Mouse (Mus musculus) E14TG2a.4 (cell line): ENCODE results near the gene Dach1.

Experiments
- H3K27me3 ChIP-seq: 2 replicates; pipeline ENCODE4 v1.6.1; 2014; ENCODE audit warnings: low read length, control low read depth; ENCODE audit not compliant: insufficient read depth
- H3K36me3 ChIP-seq: 2 replicates; pipeline ENCODE4 v1.6.1; 2014; ENCODE audit warnings: low read length, control low read depth; ENCODE audit not compliant: insufficient read depth
- H3K4me1 ChIP-seq: replicated peaks from 2 replicates; pipeline ENCODE4 v1.6.1; 2014; ENCODE audit warnings: low read depth, low read length, control low read depth
- H3K4me3 ChIP-seq: replicated peaks from 2 replicates; pipeline ENCODE4 v1.5.1; 2014; ENCODE audit warnings: mild to moderate bottlenecking, low read length
- H3K9me3 ChIP-seq: 2 replicates; pipeline ENCODE4 v1.6.1; 2014; ENCODE audit warnings: low read length, control low read depth
- CTCF ChIP-seq: conservative IDR thresholded peaks from 2 replicates; pipeline ENCODE4 v1.5.1; 2014; ENCODE audit warnings: low read length
- NANOG ChIP-seq: IDR thresholded peaks from 2 replicates; pipeline ENCODE4 v1.6.1; 2014; ENCODE audit warnings: borderline replicate concordance, low read length, mixed read lengths
- POU5F1 ChIP-seq: IDR thresholded peaks from 2 replicates; pipeline ENCODE4 v1.6.1; 2014; ENCODE audit warnings: low read length, borderline replicate concordance

Dach1 gene

DNA sequence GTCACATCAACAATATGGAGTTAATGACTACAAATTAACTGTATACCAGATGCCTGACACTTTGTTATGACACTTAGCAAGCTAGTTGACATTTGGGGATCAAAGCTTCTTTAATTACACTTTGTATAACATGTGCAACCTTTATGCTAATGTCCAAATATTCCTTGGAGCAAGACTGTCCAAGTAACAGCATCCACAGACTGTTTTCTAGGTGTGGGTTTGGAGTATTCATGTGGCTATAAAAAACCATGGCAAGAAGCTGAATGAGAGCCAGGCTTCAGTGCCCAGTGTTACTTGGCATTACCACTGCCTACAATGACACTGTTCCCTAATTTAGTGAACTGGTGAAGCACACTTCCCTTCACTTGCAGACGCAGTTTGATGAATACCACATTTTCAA is 46.5 kb downstream of the Dach1 start:
- Histone ChIP-seq H3K36me3 (no peaks in the 10 kb centered on the region), H3K27me3 (no peaks in the 10 kb centered on the region), H3K4me3 (no peak overlapping the region), H3K4me1 (no peaks in the 10 kb centered on the region), H3K9me3 (no peaks in the 10 kb centered on the region)
- TF ChIP-seq NANOG, result no peak

DNA sequence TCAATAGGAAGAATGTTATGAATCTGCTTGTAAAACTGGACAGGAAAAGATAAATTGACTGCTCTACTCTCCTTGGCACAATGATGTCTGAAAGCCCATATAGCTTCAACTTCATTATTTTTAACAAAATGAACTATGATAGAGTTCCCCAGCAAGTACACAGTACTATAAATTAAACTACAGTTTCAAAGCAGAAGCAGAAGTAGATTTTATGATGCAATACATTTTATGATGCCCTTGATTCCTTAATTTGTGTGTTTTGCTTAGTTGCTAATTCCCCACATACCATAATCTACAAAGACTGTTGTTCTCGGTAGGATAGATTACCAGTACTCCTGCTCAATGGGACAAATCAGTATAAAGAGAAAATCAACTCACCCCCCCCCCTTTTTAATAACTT is 52.9 kb downstream of the Dach1 start:
- Histone ChIP-seq H3K4me3 (no peak overlapping the region), H3K9me3 (no peaks in the 10 kb centered on the region), H3K4me1 (no peaks in the 10 kb centered on the region), H3K27me3 (no peaks in the 10 kb centered on the region), H3K36me3 (no peaks in the 10 kb centered on the region)
- TF ChIP-seq POU5F1, result no peak
- no peak for TF ChIP-seq CTCF
- TF ChIP-seq NANOG, result no peak

GRCm38 (mm10) chr14:98113106-98113505 is 56.5 kb downstream of the Dach1 start:
- H3K27me3 ChIP-seq, result no peaks in the 10 kb centered on the region
- H3K4me1 ChIP-seq, result no peaks in the 10 kb centered on the region
- no peaks in the 10 kb centered on the region for H3K36me3 ChIP-seq
- TF ChIP-seq CTCF (no peak), NANOG (no peak), POU5F1 (no peak)
- H3K9me3 ChIP-seq, result no peaks in the 10 kb centered on the region
- H3K4me3 ChIP-seq, result no peak overlapping the region

DNA sequence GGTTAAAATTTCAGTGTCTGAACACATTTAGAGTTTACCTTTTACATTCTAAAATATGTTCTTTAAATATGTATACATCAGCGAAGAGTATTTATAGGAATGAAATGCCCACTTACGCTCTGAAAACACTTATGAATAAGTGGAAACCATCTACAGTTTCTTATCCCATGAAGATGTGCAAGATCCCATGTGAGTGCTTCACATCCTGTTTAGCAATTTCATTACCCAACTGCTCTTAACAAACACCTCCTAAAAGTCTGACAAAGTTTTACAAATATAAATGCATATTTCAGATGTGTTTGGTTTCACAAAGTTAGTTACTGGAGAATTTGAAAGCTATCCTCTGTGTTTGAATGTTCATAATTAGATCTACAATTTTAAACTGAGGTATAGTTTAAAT is 59.6 kb downstream of the Dach1 start:
- H3K9me3 ChIP-seq, result no peaks in the 10 kb centered on the region
- TF ChIP-seq POU5F1 (no peak), NANOG (no peak), CTCF (no peak)
- no peaks in the 10 kb centered on the region for H3K36me3 ChIP-seq
- H3K27me3 ChIP-seq, result no peaks in the 10 kb centered on the region
- H3K4me1 ChIP-seq, result no peaks in the 10 kb centered on the region
- H3K4me3 ChIP-seq, result no peak overlapping the region

GRCm38 (mm10) chr14:98108764-98109163 is 60.8 kb downstream of the Dach1 start:
- H3K9me3 ChIP-seq, result no peaks in the 10 kb centered on the region
- H3K4me3 ChIP-seq, result no peak overlapping the region
- TF ChIP-seq POU5F1 (no peak), NANOG (no peak), CTCF (no peak)
- no peaks in the 10 kb centered on the region for H3K27me3 ChIP-seq
- H3K4me1 ChIP-seq, result no peaks in the 10 kb centered on the region
- H3K36me3 ChIP-seq, result no peaks in the 10 kb centered on the region

- Histone ChIP-seq H3K36me3 (no peaks in the 10 kb centered on the region), H3K27me3 (no peaks in the 10 kb centered on the region), H3K9me3 (no peaks in the 10 kb centered on the region), H3K4me1 (no peaks in the 10 kb centered on the region), H3K4me3 (no peak overlapping the region)
- TF ChIP-seq POU5F1 (no peak), NANOG (no peak), CTCF (no peak)
Measured at GRCm38 (mm10) chr14:98106208-98106607, 63.4 kb downstream of the Dach1 start.

GRCm38 (mm10) chr14:98104314-98104955 is 65.1 kb downstream of the Dach1 start:
- H3K9me3 ChIP-seq, result no peaks in the 10 kb centered on the region
- no peaks in the 10 kb centered on the region for H3K4me1 ChIP-seq
- TF ChIP-seq NANOG (no peak), POU5F1 (no peak), CTCF (no peak)
- no peaks in the 10 kb centered on the region for H3K36me3 ChIP-seq
- no peak overlapping the region for H3K4me3 ChIP-seq
- H3K27me3 ChIP-seq, result no peaks in the 10 kb centered on the region

DNA sequence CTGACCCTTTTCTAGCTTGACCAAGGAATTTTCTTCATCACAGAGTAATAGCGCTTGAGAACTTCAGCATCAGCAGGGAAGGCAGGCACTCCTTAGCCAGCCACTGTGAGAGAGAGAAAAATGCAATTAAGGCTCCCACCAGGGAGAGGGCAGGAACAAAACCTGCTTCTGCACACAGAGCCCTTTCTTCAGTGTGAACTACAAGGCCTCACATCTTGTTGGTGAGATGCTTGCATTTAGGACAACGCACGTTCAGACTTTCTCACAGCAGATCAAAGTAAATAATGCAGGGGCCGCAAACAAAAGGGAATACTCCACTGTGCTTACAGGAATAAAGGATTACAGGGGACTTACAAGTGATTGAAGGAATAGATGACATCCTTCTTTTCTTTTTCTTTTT is 74.3 kb downstream of the Dach1 start:
- H3K27me3 ChIP-seq, result no peaks in the 10 kb centered on the region
- no peaks in the 10 kb centered on the region for H3K4me1 ChIP-seq
- no peaks in the 10 kb centered on the region for H3K36me3 ChIP-seq
- H3K9me3 ChIP-seq, result no peaks in the 10 kb centered on the region
- no peak for TF ChIP-seq NANOG
- TF ChIP-seq POU5F1, result no peak
- TF ChIP-seq CTCF, result no peak
- no peak overlapping the region for H3K4me3 ChIP-seq

DNA sequence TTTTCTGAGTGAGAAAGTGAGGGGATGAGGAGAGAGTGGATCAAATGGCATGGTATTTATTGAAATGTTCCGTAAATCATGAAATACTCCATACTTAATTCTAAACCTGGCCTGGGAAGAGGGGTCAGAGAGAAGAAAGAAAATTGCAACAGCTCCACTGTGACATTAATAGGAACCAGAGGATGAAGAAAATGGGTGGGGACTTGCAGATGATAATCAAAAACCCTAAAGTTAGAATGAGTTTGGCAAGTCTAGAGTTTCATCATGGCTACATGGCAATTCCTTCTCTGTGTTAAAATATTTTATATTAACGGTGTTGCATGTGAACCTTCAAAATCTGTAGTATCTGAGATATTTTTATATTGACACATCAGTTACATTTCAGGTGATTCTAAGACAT is 80.3 kb downstream of the Dach1 start:
- Histone ChIP-seq H3K36me3 (no peaks in the 10 kb centered on the region), H3K4me3 (no peak overlapping the region), H3K9me3 (no peaks in the 10 kb centered on the region), H3K4me1 (no peaks in the 10 kb centered on the region), H3K27me3 (no peaks in the 10 kb centered on the region)
- no peak for TF ChIP-seq CTCF
- no peak for TF ChIP-seq POU5F1
- no peak for TF ChIP-seq NANOG
